Mouse (Mus musculus) lung, adult 2 months (tissue): Measurements from ENCODE around the gene Gng3.

ENCODE experiments used
- CTCF ChIP-seq: fragments of 200-500 bp; IDR thresholded peaks from 2 replicates; pipeline ENCODE4 v1.5.1; 2011; ENCODE audit warnings: mild to moderate bottlenecking, low read length, control low read depth; ENCODE audit not compliant: insufficient read depth
- POLR2A ChIP-seq: fragments of 200-500 bp; IDR thresholded peaks from 2 replicates; pipeline ENCODE4 v1.6.1; 2011; ENCODE audit warnings: low read depth, mild to moderate bottlenecking, control low read depth, low read length, borderline replicate concordance; ENCODE audit errors: extremely low read depth

DNA sequence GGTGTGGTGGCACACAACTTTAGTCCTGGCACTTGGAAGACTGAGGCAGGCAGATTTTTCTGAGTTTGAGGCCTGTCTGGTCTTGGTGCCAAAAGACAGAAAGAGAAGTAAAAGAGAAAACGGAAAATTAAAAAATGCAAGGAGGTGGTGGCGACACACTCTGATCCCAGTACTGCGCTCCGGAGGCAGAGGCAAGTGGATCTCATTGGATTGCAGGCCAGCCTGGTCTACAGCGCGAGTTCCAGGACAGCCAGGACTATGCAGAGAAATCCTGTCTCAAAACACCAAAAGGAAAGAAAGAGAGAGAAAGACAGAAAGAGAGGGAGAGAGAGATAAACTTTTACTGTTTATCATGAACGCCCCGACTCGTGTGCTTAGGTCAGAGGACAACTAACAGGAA lies 31.8 kb upstream of the Gng3 start:
- TF ChIP-seq CTCF (no peak), POLR2A (no peak)
